Mouse (Mus musculus) limb, embryonic 11.5 days (tissue): Measurements from ENCODE around the gene Fam208b. TPM values are rescaled to one million over a fixed set of nuclear protein-coding genes. Genes with fewer than 3 reads are reported as not detected.

Source experiments
- ATAC-seq: fragments of 200-750 bp; cut with Nextera tagmentation; 2 replicates; pipeline ENCODE4 v1.8.0; 2017; ENCODE audit warnings: low read depth; ENCODE audit not compliant: insufficient number of reproducible peaks, low FRiP score, low TSS enrichment
- DNase-seq: peaks from one replicate; pipeline ENCODE4 v3.0.0-alpha.2; 2015; ENCODE audit warnings: low spot score
- H3K27ac ChIP-seq: fragments of 300-500 bp; sonication (generic); replicated peaks from 2 replicates; pipeline ENCODE4 v1.5.1; 2014; ENCODE audit warnings: low read depth, mild to moderate bottlenecking, low read length
- H3K27me3 ChIP-seq: fragments of 300-500 bp; sonication (generic); 2 replicates; pipeline ENCODE4 v1.6.1; 2014; ENCODE audit warnings: mild to moderate bottlenecking, low read length, mixed read lengths; ENCODE audit not compliant: control insufficient read depth, insufficient read depth
- H3K36me3 ChIP-seq: fragments of 300-500 bp; sonication (generic); 2 replicates; pipeline ENCODE4 v1.6.1; 2014; ENCODE audit warnings: mild to moderate bottlenecking, low read length, moderate library complexity, mixed read lengths; ENCODE audit not compliant: control insufficient read depth, insufficient read depth
- H3K4me1 ChIP-seq: fragments of 300-500 bp; sonication (generic); 2 replicates; pipeline ENCODE4 v1.6.1; 2014; ENCODE audit warnings: low read length, mixed read lengths; ENCODE audit not compliant: control insufficient read depth, insufficient read depth
- H3K4me2 ChIP-seq: fragments of 300-500 bp; sonication (generic); 2 replicates; pipeline ENCODE4 v1.6.1; 2014; ENCODE audit warnings: low read depth, mild to moderate bottlenecking, moderate library complexity; ENCODE audit not compliant: severe bottlenecking
- H3K4me3 ChIP-seq: fragments of 300-500 bp; sonication (generic); 2 replicates; pipeline ENCODE4 v1.5.1; 2014; ENCODE audit warnings: low read depth, low read length
- H3K9ac ChIP-seq: fragments of 300-500 bp; sonication (generic); 2 replicates; pipeline ENCODE4 v1.6.1; 2014; ENCODE audit warnings: mild to moderate bottlenecking, low read length
- H3K9me3 ChIP-seq: fragments of 300-500 bp; sonication (generic); 2 replicates; pipeline ENCODE4 v1.6.1; 2016; ENCODE audit warnings: low read length; ENCODE audit not compliant: control insufficient read depth
- WGBS: fragments of 180-500 bp; shearing (Covaris S2); extraction: QIAGEN DNeasy Blood & Tissue Kit; methylation state at CpG from one replicate; pipeline ENCODE4 v1.1.7; 2014; 5-methylcytosine and 5-hydroxymethylcytosine counted together
- polyA plus RNA-seq: library from polyadenylated mRNA; unstranded; fragments of >200 nt; fragmentation: Nextera tagmentation; extraction: Ambion mirVana; gene quantifications from 2 replicates; pipeline ENCODE4 v1.2.1, GENCODE M21; 2014

Fam208b gene
- polyA plus RNA-seq, 1 experiment from 2014 or later, result 30.6 TPM

- ATAC-seq (peak; percentile 59; the same call in 1 of the 2 replicates), DNase-seq (peak; percentile 66)
- peak overlapping the region; percentile 49 for H3K4me2 ChIP-seq
These were observed 652 bp downstream of the Fam208b start for GRCm38 (mm10) chr13:3610118-3610794.

DNA sequence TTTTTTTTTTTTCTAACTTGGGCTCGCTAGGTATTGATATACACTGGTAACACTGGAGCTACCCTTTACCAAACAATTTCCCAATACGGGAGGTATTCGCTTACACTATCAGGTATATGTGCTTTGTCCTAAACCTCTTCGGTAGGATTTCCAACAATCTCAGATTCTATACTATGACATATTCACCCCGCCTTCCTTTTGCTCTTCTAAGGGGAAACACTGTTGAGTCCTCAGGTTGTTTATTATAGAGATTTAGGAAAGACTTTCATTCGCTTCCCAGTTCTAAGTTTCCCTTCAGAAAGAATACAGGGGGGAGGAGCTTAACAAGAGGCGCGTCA lies 1.2 kb downstream of the Fam208b start:
- Histone ChIP-seq H3K9ac (peak overlapping the region; percentile 90), H3K36me3 (no peaks in the 10 kb centered on the region), H3K4me1 (no peaks in the 10 kb centered on the region), H3K4me2 (peak overlapping the region; percentile 49), H3K27me3 (no peaks in the 10 kb centered on the region), H3K27ac (no peak overlapping the region), H3K4me3 (peak overlapping the region; percentile 96), H3K9me3 (no peaks in the 10 kb centered on the region)
- WGBS, result 27% methylated on average over 8 of the region's 8 CpGs
- ATAC-seq, result no peak
- no peak for DNase-seq

More at GRCm38 (mm10) chr13:3610118-3610794, 652 bp downstream of the Fam208b start:
- no peaks in the 10 kb centered on the region for H3K4me1 ChIP-seq
- no peaks in the 10 kb centered on the region for H3K27me3 ChIP-seq
- peak overlapping the region; percentile 96 for H3K4me3 ChIP-seq
- WGBS, result under 1% methylated on average over 48 of the region's 50 CpGs
- H3K9me3 ChIP-seq, result no peaks in the 10 kb centered on the region
- H3K27ac ChIP-seq, result peak overlapping the region; percentile 92
- H3K9ac ChIP-seq, result peak overlapping the region; percentile 90
- no peaks in the 10 kb centered on the region for H3K36me3 ChIP-seq

DNA sequence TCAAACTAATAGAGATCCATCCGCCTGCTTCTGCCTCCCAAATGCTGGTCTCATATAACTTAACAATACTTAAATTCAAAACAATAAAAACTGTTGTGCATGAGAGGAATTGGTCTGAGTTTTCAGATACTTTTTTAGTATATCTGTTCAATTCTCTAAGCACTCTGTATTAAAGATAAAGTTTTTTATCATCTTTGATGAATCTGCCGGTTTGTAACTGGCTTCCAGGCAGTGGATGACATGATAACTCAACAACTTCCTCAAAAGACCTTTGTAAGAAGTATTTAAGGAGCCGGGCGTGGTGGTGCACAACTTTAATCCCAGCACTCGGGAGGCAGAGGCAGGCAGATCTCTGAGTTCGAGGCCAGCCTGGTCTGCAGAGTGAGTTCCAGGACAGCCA lies 14.7 kb downstream of the Fam208b start:
- WGBS, result 92% methylated on average over 6 of the region's 6 CpGs
- H3K4me1 ChIP-seq, result no peaks in the 10 kb centered on the region
- ATAC-seq (no peak), DNase-seq (no peak)
- H3K9ac ChIP-seq, result no peak overlapping the region
- H3K9me3 ChIP-seq, result no peaks in the 10 kb centered on the region
- H3K36me3 ChIP-seq, result peaks cover 9% of the 10 kb centered on the region
- no peak overlapping the region for H3K4me2 ChIP-seq
- H3K27ac ChIP-seq, result no peak overlapping the region
- H3K4me3 ChIP-seq, result no peak overlapping the region
- no peaks in the 10 kb centered on the region for H3K27me3 ChIP-seq

DNA sequence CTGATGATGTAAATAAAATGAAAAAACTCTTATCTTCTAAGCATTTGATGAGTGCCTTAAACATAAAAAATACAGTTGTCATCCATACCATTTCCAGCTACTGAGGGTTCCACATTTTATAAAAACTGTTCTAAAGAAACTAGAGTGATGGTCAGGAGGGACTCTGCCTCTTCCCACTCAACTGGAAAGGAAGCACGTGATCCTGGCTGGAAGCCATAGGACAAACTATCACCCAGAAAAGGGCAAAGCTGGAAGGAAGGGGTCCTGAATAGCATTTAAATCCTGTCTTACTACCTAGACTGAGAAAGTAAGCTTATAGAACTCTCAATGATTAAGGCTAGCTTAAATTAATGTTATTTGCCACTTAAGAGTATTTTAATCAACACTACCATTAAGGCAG lies 16.6 kb downstream of the Fam208b start:
- Histone ChIP-seq H3K9ac (no peak overlapping the region), H3K4me1 (no peaks in the 10 kb centered on the region), H3K4me3 (no peak overlapping the region), H3K36me3 (peaks cover 11% of the 10 kb centered on the region), H3K27ac (no peak overlapping the region), H3K9me3 (no peaks in the 10 kb centered on the region), H3K27me3 (no peaks in the 10 kb centered on the region), H3K4me2 (no peak overlapping the region)
- no peak for DNase-seq
- 90% methylated on average over 1 of the region's 1 CpGs for WGBS
- ATAC-seq, result no peak

GRCm38 (mm10) chr13:3590789-3591188 lies 20.1 kb downstream of the Fam208b start:
- 91% methylated on average over 3 of the region's 3 CpGs for WGBS
- Histone ChIP-seq H3K9me3 (no peaks in the 10 kb centered on the region), H3K4me3 (no peak overlapping the region), H3K9ac (no peak overlapping the region), H3K27ac (no peak overlapping the region), H3K36me3 (peaks cover 12% of the 10 kb centered on the region; the same call in 1 of the 2 replicates), H3K4me1 (no peaks in the 10 kb centered on the region), H3K4me2 (no peak overlapping the region), H3K27me3 (no peaks in the 10 kb centered on the region)
- DNase-seq (no peak), ATAC-seq (no peak)

DNA sequence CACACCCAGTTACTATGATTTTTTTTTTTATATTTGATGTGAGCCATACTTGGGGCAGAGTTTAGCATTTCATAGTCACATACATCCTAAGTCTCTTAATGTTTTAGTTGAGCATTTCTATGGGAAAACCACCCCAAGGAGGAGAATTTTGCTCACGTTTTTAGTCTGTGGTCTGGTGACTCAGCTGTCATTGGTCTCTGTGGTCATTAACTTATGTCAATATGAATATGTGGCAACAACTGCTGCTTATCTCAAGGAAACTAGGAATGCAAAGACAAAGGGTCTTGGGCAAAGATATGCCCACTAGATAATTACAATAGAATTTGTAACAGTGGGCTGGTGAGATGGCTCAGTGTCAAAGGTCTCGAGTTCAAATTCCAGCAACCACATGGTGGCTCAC lies 47.0 kb downstream of the Fam208b start:
- H3K27me3 ChIP-seq, result no peaks in the 10 kb centered on the region
- WGBS, result 83% methylated on average over 2 of the region's 2 CpGs
- no peak overlapping the region for H3K9ac ChIP-seq
- no peak overlapping the region for H3K27ac ChIP-seq
- ATAC-seq, result no peak
- DNase-seq, result no peak
- H3K4me1 ChIP-seq, result no peaks in the 10 kb centered on the region
- peaks cover 11% of the 10 kb centered on the region; the same call in 1 of the 2 replicates for H3K36me3 ChIP-seq
- H3K4me3 ChIP-seq, result no peak overlapping the region
- H3K9me3 ChIP-seq, result no peaks in the 10 kb centered on the region
- no peak overlapping the region for H3K4me2 ChIP-seq

- no peaks in the 10 kb centered on the region for H3K4me1 ChIP-seq
- H3K9me3 ChIP-seq, result no peaks in the 10 kb centered on the region
- no peak overlapping the region for H3K27ac ChIP-seq
- H3K27me3 ChIP-seq, result no peaks in the 10 kb centered on the region
- H3K4me2 ChIP-seq, result no peak overlapping the region
- peaks cover 8% of the 10 kb centered on the region; the same call in 1 of the 2 replicates for H3K36me3 ChIP-seq
- DNase-seq, result no peak
- WGBS, result 97% methylated on average over 1 of the region's 1 CpGs
- no peak overlapping the region for H3K9ac ChIP-seq
- H3K4me3 ChIP-seq, result no peak overlapping the region
- 0 out of 2 replicates have a peak, but pooled peaks have one; percentile 6 for ATAC-seq
These were observed 47.8 kb downstream of the Fam208b start for GRCm38 (mm10) chr13:3563130-3563529.

DNA sequence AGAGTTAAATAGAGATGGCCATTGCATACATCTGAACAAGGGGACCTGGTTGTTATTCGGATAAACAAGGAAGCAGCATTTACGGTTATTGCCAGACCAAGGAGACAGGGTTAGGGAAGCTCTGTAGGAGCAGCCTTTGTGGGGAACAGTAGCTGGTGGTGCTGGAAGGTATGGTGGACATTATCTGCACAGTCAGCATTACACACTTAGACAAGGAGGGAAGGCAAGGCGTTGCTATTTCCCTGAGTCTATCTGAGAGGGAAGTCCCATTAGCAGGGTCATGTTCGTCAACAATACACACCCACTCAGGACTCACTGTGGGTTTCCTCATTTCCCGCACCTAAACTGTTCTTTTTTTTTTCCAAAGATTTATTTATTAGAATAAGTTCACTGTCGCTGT lies 63.1 kb downstream of the Fam208b start:
- WGBS, result 90% methylated on average over 6 of the region's 6 CpGs
- peaks cover 5% of the 10 kb centered on the region for H3K36me3 ChIP-seq

DNA sequence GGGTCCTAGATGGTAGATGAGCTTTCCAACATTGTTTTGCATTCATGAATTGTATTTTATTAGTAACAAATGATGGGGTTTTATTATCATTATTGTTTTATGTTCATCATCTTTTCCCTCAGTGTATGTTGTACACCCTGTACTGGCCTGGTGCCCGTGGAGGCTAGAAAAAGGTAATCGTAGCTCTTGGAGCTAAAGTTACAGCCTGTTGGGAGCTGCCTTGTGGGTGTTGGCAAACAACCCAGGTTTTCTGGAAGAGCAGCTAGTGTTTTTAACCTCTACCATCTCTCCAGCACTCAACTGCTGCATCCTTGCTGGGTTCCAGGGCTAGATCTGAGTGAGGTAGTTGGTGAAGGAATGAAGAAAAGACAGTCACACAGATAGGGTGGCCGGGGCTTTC lies 63.5 kb downstream of the Fam208b start:
- WGBS, result 90% methylated on average over 3 of the region's 3 CpGs
- Histone ChIP-seq H3K27me3 (no peaks in the 10 kb centered on the region), H3K9me3 (no peaks in the 10 kb centered on the region), H3K36me3 (peaks cover 5% of the 10 kb centered on the region), H3K4me1 (no peaks in the 10 kb centered on the region), H3K9ac (no peak overlapping the region), H3K4me2 (no peak overlapping the region), H3K4me3 (no peak overlapping the region), H3K27ac (no peak overlapping the region)
- DNase-seq (no peak), ATAC-seq (no peak)

More for the DNA sequence above, 63.1 kb downstream of the Fam208b start:
- no peak for ATAC-seq
- no peak overlapping the region for H3K4me2 ChIP-seq
- no peak overlapping the region for H3K27ac ChIP-seq
- H3K9ac ChIP-seq, result no peak overlapping the region
- H3K4me3 ChIP-seq, result no peak overlapping the region
- H3K9me3 ChIP-seq, result no peaks in the 10 kb centered on the region
- H3K4me1 ChIP-seq, result no peaks in the 10 kb centered on the region
- no peaks in the 10 kb centered on the region for H3K27me3 ChIP-seq
- DNase-seq, result no peak
